Mouse (Mus musculus) heart, postnatal 36 days (tissue): ENCODE measurements around the gene Mmp15. TPM values are rescaled to one million over a fixed set of nuclear protein-coding genes. Genes with fewer than 3 reads are reported as not detected.
"Not testable (repeated sequence)": the region's sequence is repeated elsewhere in the genome, so short reads cannot be mapped to it uniquely, and the experiment has no call there.

Experiments used
- DNase-seq, 2 experiments: peaks; one replicate each; pipeline ENCODE4 v3.0.0; 2021 to 2022
- intact Hi-C: fragments of 180-260 bp; cut with DNase I; formaldehyde crosslinking; loops from one replicate; pipeline ENCODE4 v1.15.1; 2025
- total RNA-seq, 2 experiments: library from RNA; stranded (reverse); gene quantifications; 2 replicates each; pipeline ENCODE4 v1.2.3; 2021

Gene Mmp15
- total RNA-seq, 2 experiments from 2014 or later, result 58.7 to 67.8 TPM

GRCm38 (mm10) chr8:95374429-95374828 lies 22.4 kb downstream of the Mmp15 start:
- no peak for DNase-seq
- intact Hi-C loops, result no loop called here

- no peak for DNase-seq
- intact Hi-C loops, result no loop called here
Measured at GRCm38 (mm10) chr8:95375374-95375930, 23.4 kb downstream of the Mmp15 start.

GRCm38 (mm10) chr8:95376309-95376999 lies 24.4 kb downstream of the Mmp15 start:
- DNase-seq, result no peak
- intact Hi-C loops, result no loop called here

GRCm38 (mm10) chr8:95377101-95377500 lies 25.0 kb downstream of the Mmp15 start:
- intact Hi-C loops, result no loop called here

GRCm38 (mm10) chr8:95377863-95378291 lies 25.8 kb downstream of the Mmp15 start:
- intact Hi-C loops, result no loop called here
- peak; percentile 49 to 56 for DNase-seq

More at GRCm38 (mm10) chr8:95377101-95377500, 25.0 kb downstream of the Mmp15 start:
- DNase-seq, result no peak

- intact Hi-C loops, DNase-seq: not testable (repeated sequence)
Measured at GRCm38 (mm10) chr8:95378928-95379327, 26.9 kb downstream of the Mmp15 start.

- DNase-seq, result no peak
- intact Hi-C loops, result loop anchor here (2.0 kb wide), 1 partner anchor 48 kb away; no protein-coding TSS in a partner anchor
Measured at GRCm38 (mm10) chr8:95380953-95381352, 28.9 kb downstream of the Mmp15 start.

- intact Hi-C loops, result loop anchor here (2.0 kb wide), 1 partner anchor 47 kb away; no protein-coding TSS in a partner anchor
- no peak for DNase-seq
Measured at GRCm38 (mm10) chr8:95381595-95381994, 29.5 kb downstream of the Mmp15 start.

- no peak for DNase-seq
- intact Hi-C loops, result no loop called here
Measured at GRCm38 (mm10) chr8:95384501-95384900, 32.4 kb downstream of the Mmp15 start.

GRCm38 (mm10) chr8:95386037-95386436 lies 34.0 kb downstream of the Mmp15 start:
- DNase-seq, result no peak

GRCm38 (mm10) chr8:95387221-95387620 lies 35.2 kb downstream of the Mmp15 start:
- no peak for DNase-seq
- intact Hi-C loops, result no loop called here

More at GRCm38 (mm10) chr8:95386037-95386436, 34.0 kb downstream of the Mmp15 start:
- intact Hi-C loops, result no loop called here

- intact Hi-C loops, result no loop called here
- DNase-seq, result no peak
Measured at GRCm38 (mm10) chr8:95387936-95388335, 35.9 kb downstream of the Mmp15 start.

GRCm38 (mm10) chr8:95390312-95390711 lies 38.2 kb downstream of the Mmp15 start:
- intact Hi-C loops, result loop anchor here (5.0 kb wide), 1 partner anchor 38 kb away; the partner anchor contains the start of gene Mmp15

GRCm38 (mm10) chr8:95391101-95391500 lies 39.0 kb downstream of the Mmp15 start:
- intact Hi-C loops, result loop anchor here (5.0 kb wide), 1 partner anchor 39 kb away; the partner anchor contains the start of gene Mmp15
- no peak for DNase-seq

More at GRCm38 (mm10) chr8:95390312-95390711, 38.2 kb downstream of the Mmp15 start:
- no peak for DNase-seq

GRCm38 (mm10) chr8:95392604-95393003 lies 40.5 kb downstream of the Mmp15 start:
- DNase-seq, result peak; percentile 38 to 43
- intact Hi-C loops, result loop anchor here (2.0 to 5.0 kb wide), 2 partner anchors 36 to 40 kb away; partner anchors contain the start of gene Mmp15

- intact Hi-C loops, result no loop called here
- no peak for DNase-seq
Measured at GRCm38 (mm10) chr8:95395186-95395918, 43.3 kb downstream of the Mmp15 start.

GRCm38 (mm10) chr8:95396752-95397151 lies 44.7 kb downstream of the Mmp15 start:
- DNase-seq, result no peak

GRCm38 (mm10) chr8:95397201-95397600 lies 45.1 kb downstream of the Mmp15 start:
- intact Hi-C loops, result no loop called here
- no peak for DNase-seq

More at GRCm38 (mm10) chr8:95396752-95397151, 44.7 kb downstream of the Mmp15 start:
- intact Hi-C loops, result no loop called here

- no peak for DNase-seq
- intact Hi-C loops, result no loop called here
Measured at GRCm38 (mm10) chr8:95399131-95399530, 47.1 kb downstream of the Mmp15 start.

- intact Hi-C loops, result no loop called here
- DNase-seq, result no peak
Measured at GRCm38 (mm10) chr8:95401091-95401490, 49.0 kb downstream of the Mmp15 start.

- no peak for DNase-seq
- intact Hi-C loops, result no loop called here
Measured at GRCm38 (mm10) chr8:95409518-95409917, 57.5 kb downstream of the Mmp15 start.
